Mouse (Mus musculus) cortical plate, adult 2 months (tissue): ENCODE data around the gene Mad1l1.

ENCODE experiments used
- CTCF ChIP-seq: fragments of 200-500 bp; IDR thresholded peaks from 2 replicates; pipeline ENCODE4 v1.5.1; 2011; ENCODE audit warnings: mild to moderate bottlenecking, control low read depth, low read length; ENCODE audit not compliant: insufficient read depth; ENCODE audit errors: extremely low read depth
- POLR2A ChIP-seq: fragments of 200-500 bp; IDR thresholded peaks from 2 replicates; pipeline ENCODE4 v1.6.1; 2011; ENCODE audit warnings: mild to moderate bottlenecking, low read length, control low read depth; ENCODE audit not compliant: insufficient read depth; ENCODE audit errors: extremely low read depth

- TF ChIP-seq CTCF (no peak), POLR2A (no peak)
Measured at GRCm38 (mm10) chr5:140352352-140352751, 31.0 kb upstream of the Mad1l1 start.
